Mouse (Mus musculus): Measurements from ENCODE around the gene Cct8l1. TPM values are rescaled to one million over a fixed set of nuclear protein-coding genes. Genes with fewer than 3 reads are reported as not detected.

The Cct8l1 gene
- polyA plus RNA-seq, 1 experiment from 2014 or later: not detected

DNA sequence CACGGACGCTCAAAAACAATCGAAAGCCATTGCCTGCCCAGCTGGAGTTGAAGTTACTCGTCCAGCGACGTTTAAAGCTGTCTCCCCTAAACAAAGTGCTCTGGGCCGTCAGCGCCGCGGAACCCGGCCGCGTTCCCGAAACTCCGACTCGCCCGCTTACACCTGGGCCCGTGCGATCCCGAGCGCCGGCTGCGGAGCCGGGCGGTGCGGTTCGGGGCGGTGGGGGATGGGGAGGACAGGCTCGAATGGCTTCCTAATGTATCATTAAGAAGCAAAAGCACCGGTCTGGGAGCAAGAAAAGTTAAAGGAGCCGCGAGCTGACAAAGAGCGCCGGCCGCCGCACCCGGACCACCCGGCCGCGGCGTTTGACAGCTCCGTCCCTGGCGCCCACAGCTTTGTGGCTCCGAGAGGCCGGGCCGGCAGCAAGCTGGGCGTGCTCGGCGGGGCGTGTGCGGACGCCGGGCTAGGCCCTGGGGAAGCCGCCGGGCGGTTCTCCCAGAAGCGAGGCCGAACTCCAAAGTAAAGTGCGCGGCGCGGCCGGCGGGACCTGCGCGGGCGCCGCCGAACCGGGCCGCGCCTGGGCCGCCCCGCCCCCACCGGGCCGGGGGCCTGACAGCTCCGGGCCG is 18.0 kb upstream of the Cct8l1 start:
- WGBS (ENCODE audit: insufficient replicate concordance): under 1% methylated on average over 43 of the region's 78 CpGs
- DNase-seq (peak; percentile 75), ATAC-seq (peak; percentile 22)
- Histone ChIP-seq H3K4me3 (ENCODE audit: low read depth, low read length) (peak overlapping the region; percentile 91), H3K36me3 (replicated peaks; ENCODE audit: insufficient read depth, low read length) (no peaks in the 10 kb centered on the region), H3K9ac (replicated peaks) (peak overlapping the region; percentile 98), H3K4me1 (ENCODE audit: insufficient read depth) (peaks cover 14% of the 10 kb centered on the region), H3K9me3 (ENCODE audit: low read length) (no peaks in the 10 kb centered on the region), H3K27ac (ENCODE audit: low read depth) (peak overlapping the region; percentile 100), H3K27me3 (ENCODE audit: insufficient read depth, low read length) (no peaks in the 10 kb centered on the region), H3K4me2 (ENCODE audit: low read depth, low read length) (peak overlapping the region; percentile 90)
- no peak for TF ChIP-seq EP300 (IDR thresholded peaks at IDR 0.05; ENCODE audit: low read depth)
- no peak for TF ChIP-seq CTCF (IDR thresholded peaks at IDR 0.05; ENCODE audit: low read depth)

DNA sequence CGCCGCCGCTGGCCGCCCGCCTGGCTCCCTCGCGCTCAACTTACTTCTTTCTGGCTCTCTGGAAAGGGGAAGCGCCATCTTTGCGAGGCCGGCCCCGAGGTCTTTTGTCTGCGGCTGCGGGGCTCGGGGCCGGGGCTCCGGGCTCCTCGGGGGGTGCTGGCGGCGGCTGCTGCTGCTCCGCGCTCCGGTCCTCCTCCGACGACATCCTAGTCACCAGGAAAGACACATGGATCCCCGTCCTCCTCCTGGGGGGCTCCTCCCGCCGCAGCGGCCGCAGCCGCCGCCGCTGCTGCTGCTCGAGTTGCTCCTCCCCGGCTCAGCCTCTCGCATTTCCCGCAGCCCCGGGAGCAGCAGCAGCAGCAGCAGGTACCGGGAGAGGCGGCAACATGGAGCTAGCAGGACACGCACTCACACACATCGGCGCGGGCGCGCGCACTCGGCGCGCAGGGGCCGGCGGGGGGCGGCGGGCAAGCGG is 17.5 kb upstream of the Cct8l1 start, which contains the start of gene Kmt2c:
TSS of gene Kmt2c (minus strand) at position 438 of the 475 bp plus-strand sequence.
- H3K4me1 ChIP-seq (ENCODE audit: insufficient read depth): peaks cover 14% of the 10 kb centered on the region
- no peaks in the 10 kb centered on the region for H3K9me3 ChIP-seq (ENCODE audit: low read length)
- DNase-seq (peak; percentile 87), ATAC-seq (peak; percentile 1)
- peak within 1 kb of the TSS; percentile 90 for H3K4me2 ChIP-seq (ENCODE audit: low read depth, low read length)
- no peaks in the 10 kb centered on the region for H3K27me3 ChIP-seq (ENCODE audit: insufficient read depth, low read length)
- TF ChIP-seq EP300 (IDR thresholded peaks at IDR 0.05; ENCODE audit: low read depth): no peak
- TF ChIP-seq CTCF (IDR thresholded peaks at IDR 0.05; ENCODE audit: low read depth): no peak
- peak within 1 kb of the TSS; percentile 100 for H3K27ac ChIP-seq (ENCODE audit: low read depth)
- H3K9ac ChIP-seq (replicated peaks): peak within 1 kb of the TSS; percentile 98
- H3K4me3 ChIP-seq (ENCODE audit: low read depth, low read length): peak within 1 kb of the TSS; percentile 91
- H3K36me3 ChIP-seq (replicated peaks; ENCODE audit: insufficient read depth, low read length): no peaks in the 10 kb centered on the region
- 0% methylated on average over 38 of the region's 54 CpGs for WGBS (ENCODE audit: insufficient replicate concordance)

DNA sequence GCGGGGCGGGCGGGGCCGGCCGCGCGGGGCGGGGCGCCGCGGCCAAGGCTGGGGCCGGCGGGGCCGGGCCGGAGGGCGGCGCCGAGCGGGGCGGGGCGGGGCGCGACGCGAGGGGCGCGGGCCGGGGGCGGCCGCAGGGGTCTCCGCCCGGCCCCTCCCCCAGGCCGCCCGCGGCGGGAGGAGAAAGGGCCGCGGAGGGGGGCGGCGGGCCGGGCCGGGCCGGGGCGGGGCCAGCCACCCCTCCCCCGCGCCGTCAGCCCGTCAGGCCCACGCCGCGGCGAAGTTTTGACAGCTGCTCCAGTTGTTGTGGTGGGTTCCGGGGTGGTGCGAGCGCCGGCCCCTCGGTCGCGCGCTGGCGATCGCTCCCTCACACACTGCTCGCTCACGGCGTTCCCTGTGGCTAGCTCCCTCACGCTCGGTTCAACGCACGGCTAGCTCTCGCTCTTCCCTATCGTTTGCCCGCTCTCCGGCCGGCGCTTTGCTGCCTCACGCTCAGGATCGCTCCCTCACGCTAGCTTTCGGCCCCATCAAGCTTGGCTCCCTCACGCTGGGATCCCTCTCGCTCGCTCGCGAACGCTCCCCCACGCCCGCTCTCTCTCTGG is 16.9 kb upstream of the Cct8l1 start:
- 3% methylated on average over 30 of the region's 87 CpGs for WGBS (ENCODE audit: insufficient replicate concordance)
- DNase-seq: peak; percentile 81
- Histone ChIP-seq H3K9me3 (ENCODE audit: low read length) (no peaks in the 10 kb centered on the region), H3K27ac (ENCODE audit: low read depth) (peak overlapping the region; percentile 100), H3K9ac (replicated peaks) (peak overlapping the region; percentile 98), H3K4me2 (ENCODE audit: low read depth, low read length) (peak overlapping the region; percentile 90), H3K36me3 (replicated peaks; ENCODE audit: insufficient read depth, low read length) (no peaks in the 10 kb centered on the region), H3K27me3 (ENCODE audit: insufficient read depth, low read length) (no peaks in the 10 kb centered on the region), H3K4me1 (ENCODE audit: insufficient read depth) (peaks cover 14% of the 10 kb centered on the region), H3K4me3 (ENCODE audit: low read depth, low read length) (peak overlapping the region; percentile 91)
- TF ChIP-seq EP300 (IDR thresholded peaks at IDR 0.05; ENCODE audit: low read depth) (no peak), CTCF (IDR thresholded peaks at IDR 0.05; ENCODE audit: low read depth) (no peak)
- ATAC-seq: peak; percentile 69

DNA sequence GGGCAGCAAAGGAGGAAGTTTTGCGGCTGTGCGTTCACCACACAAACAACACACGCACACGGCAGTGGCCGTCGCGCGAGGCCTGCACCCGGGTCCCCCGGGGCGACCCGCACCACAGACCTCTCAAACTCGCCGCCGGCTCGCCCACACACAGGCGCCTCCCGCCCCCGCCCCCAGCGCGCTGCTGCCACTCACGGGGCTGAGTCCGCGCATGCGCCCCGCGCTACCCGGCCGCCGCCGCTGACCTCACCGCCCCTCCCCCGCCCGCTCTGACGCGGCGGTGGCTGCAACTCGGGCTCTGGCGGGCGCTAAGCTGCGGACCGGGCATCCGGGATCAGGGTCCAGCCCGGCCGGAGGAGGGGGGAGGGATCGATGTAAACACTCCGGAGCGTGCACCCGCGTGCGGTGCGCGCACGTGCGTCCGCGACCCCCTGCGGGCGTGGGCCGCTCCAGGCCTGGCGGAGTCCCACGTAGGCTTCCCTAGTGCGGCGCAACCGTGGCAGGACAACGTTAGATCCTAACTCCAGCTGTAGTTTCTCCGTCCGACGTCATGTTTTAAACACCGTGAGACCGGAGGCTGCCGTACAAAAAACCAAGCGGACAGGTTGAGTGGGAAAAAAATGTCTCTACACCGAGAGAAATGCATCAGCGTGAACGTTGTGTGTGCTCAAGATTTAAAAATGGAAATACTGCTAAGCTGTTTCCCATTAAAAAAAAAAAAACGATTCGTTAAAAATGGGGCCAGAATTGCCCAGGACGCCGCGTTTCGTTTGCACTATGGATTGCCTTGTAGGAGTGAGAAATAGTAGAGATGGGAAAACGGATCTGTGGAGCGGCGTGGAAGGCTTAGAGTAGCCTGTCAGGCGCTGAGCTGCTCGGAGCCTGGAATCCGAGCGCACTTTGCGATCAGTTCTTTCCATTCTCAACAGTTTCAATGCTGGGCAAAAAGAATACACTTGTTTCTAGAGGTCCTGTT is 16.2 kb upstream of the Cct8l1 start:
- Histone ChIP-seq H3K4me3 (ENCODE audit: low read depth, low read length) (peak overlapping the region; percentile 82), H3K4me1 (ENCODE audit: insufficient read depth) (peaks cover 11% of the 10 kb centered on the region), H3K27ac (ENCODE audit: low read depth) (peak overlapping the region; percentile 100), H3K9me3 (ENCODE audit: low read length) (no peaks in the 10 kb centered on the region), H3K27me3 (ENCODE audit: insufficient read depth, low read length) (no peaks in the 10 kb centered on the region), H3K9ac (replicated peaks) (peak overlapping the region; percentile 98), H3K4me2 (ENCODE audit: low read depth, low read length) (peak overlapping the region; percentile 90), H3K36me3 (replicated peaks; ENCODE audit: insufficient read depth, low read length) (no peaks in the 10 kb centered on the region)
- ATAC-seq: peak; percentile 84
- no peak for TF ChIP-seq EP300 (IDR thresholded peaks at IDR 0.05; ENCODE audit: low read depth)
- TF ChIP-seq CTCF (IDR thresholded peaks at IDR 0.05; ENCODE audit: low read depth): no peak
- WGBS (ENCODE audit: insufficient replicate concordance): under 1% methylated on average over 80 of the region's 90 CpGs
- peak; percentile 98 for DNase-seq

DNA sequence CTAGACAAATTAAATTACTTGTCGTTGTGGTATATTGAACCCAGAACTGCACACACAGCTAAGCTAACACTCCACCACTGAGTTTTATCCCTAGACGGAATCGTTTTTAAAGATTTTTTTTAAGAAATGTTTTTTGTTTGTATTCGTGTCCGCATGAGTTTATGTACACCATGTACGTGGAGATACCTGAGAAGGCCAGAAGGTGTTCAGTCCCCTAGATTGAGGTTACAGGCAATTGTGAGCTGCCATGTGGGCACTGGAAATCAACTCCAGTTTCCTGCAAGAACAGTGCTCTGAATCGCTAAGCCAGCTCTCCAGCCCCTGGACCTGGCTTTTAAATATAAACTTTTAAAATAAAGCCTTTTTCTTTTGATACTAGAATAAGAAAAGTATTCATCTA is 15.2 kb upstream of the Cct8l1 start:
- Histone ChIP-seq H3K9ac (replicated peaks) (peak overlapping the region; percentile 98), H3K4me1 (ENCODE audit: insufficient read depth) (peaks cover 10% of the 10 kb centered on the region; the same call in 1 of the 2 replicates), H3K27ac (ENCODE audit: low read depth) (peak overlapping the region; percentile 100), H3K9me3 (ENCODE audit: low read length) (no peaks in the 10 kb centered on the region), H3K4me2 (ENCODE audit: low read depth, low read length) (peak overlapping the region; percentile 90), H3K27me3 (ENCODE audit: insufficient read depth, low read length) (no peaks in the 10 kb centered on the region), H3K36me3 (replicated peaks; ENCODE audit: insufficient read depth, low read length) (no peaks in the 10 kb centered on the region), H3K4me3 (ENCODE audit: low read depth, low read length) (peak overlapping the region; percentile 82)
- 69% methylated on average over 7 of the region's 7 CpGs for WGBS (ENCODE audit: insufficient replicate concordance)
- DNase-seq (no peak), ATAC-seq (no peak)
- TF ChIP-seq EP300 (IDR thresholded peaks at IDR 0.05; ENCODE audit: low read depth) (no peak), CTCF (IDR thresholded peaks at IDR 0.05; ENCODE audit: low read depth) (no peak)
